Mouse (Mus musculus) CH12.LX (cell line): Measurements from ENCODE around the gene Syne3.

Experiments used
- CTCF ChIP-seq, 2 experiments: IDR thresholded peaks in 1 of 2; conservative IDR thresholded peaks in 1 of 2; 2 replicates each; pipeline ENCODE4 v1.5.1; 2011 to 2012; ENCODE audit warnings: low read depth in 2 of 2, low read length in 2 of 2, improper control_type of control experiment in 1 of 2, inconsistent platforms in 1 of 2, mild to moderate bottlenecking in 1 of 2, moderate library complexity in 1 of 2
- E2F4 ChIP-seq: IDR thresholded peaks from 2 replicates; pipeline ENCODE4 v1.6.1; 2011; ENCODE audit warnings: low read depth, low read length, improper control_type of control experiment; ENCODE audit not compliant: insufficient replicate concordance
- EP300 ChIP-seq: IDR thresholded peaks from 2 replicates; pipeline ENCODE4 v1.6.1; 2011; ENCODE audit warnings: low read length, improper control_type of control experiment
- KAT2A ChIP-seq: IDR thresholded peaks from 2 replicates; pipeline ENCODE4 v1.6.1; 2012; ENCODE audit warnings: low read length, improper control_type of control experiment, inconsistent platforms; ENCODE audit not compliant: insufficient replicate concordance
- MXI1 ChIP-seq: IDR thresholded peaks from 2 replicates; pipeline ENCODE4 v1.6.1; 2011; ENCODE audit warnings: mild to moderate bottlenecking, low read depth, low read length, improper control_type of control experiment
- POLR2A ChIP-seq: IDR thresholded peaks from 2 replicates; pipeline ENCODE4 v1.6.1; 2011; ENCODE audit warnings: low read depth, mild to moderate bottlenecking, improper control_type of control experiment, low read length
- USF1 ChIP-seq: IDR thresholded peaks from 2 replicates; pipeline ENCODE4 v1.6.1; 2014; ENCODE audit warnings: low read depth, mild to moderate bottlenecking, inconsistent platforms, low read length, improper control_type of control experiment
- ZNF384 ChIP-seq: IDR thresholded peaks from 2 replicates; pipeline ENCODE4 v1.6.1; 2012; ENCODE audit warnings: low read depth, low read length, improper control_type of control experiment, inconsistent platforms

DNA sequence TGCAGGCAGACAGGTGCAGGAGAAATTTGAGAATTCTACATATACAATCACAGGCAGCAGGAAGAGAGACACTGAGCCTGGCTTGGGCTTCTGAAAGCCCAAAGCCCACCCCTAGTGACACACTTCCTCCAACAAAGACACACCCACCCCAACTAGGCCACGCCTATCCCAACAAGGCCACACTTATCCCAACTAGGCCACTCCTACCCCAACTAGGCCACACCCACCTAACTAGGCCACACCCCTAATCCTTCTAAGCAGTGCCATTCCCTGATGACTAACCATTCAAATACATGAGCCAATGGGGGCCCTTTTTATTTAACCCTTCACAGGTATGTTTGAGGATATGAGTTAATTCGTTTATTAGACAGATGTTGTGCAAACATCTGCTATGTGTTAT is 102.5 kb downstream of the Syne3 start:
- TF ChIP-seq ZNF384: no peak
- TF ChIP-seq MXI1: no peak
- no peak for TF ChIP-seq POLR2A
- TF ChIP-seq EP300: no peak
- TF ChIP-seq CTCF (conservative IDR thresholded peaks at IDR 0.05 in 1 of 2, IDR thresholded peaks at IDR 0.05 in 1 of 2; ENCODE audit: low read depth in 2 of 2, low read length in 2 of 2): no peak
- TF ChIP-seq KAT2A: no peak
- no peak for TF ChIP-seq E2F4
- no peak for TF ChIP-seq USF1
